Mouse (Mus musculus) liver, embryonic 12.5 days (tissue): ENCODE data around the gene Nhlh2. TPM values are rescaled to one million over a fixed set of nuclear protein-coding genes. Genes with fewer than 3 reads are reported as not detected.

Experiments
- ATAC-seq: fragments of 200-750 bp; cut with Nextera tagmentation; 2 replicates; pipeline ENCODE4 v1.8.0; 2017; ENCODE audit warnings: moderate number of reproducible peaks, mild to moderate bottlenecking, moderate library complexity
- H3K27ac ChIP-seq: fragments of 300-500 bp; sonication (generic); 2 replicates; pipeline ENCODE4 v1.5.1; 2016; ENCODE audit warnings: mild to moderate bottlenecking
- H3K27me3 ChIP-seq: fragments of 300-500 bp; sonication (generic); replicated peaks from 2 replicates; pipeline ENCODE4 v1.6.1; 2016; ENCODE audit warnings: mild to moderate bottlenecking, moderate library complexity
- H3K36me3 ChIP-seq: fragments of 300-500 bp; sonication (generic); 2 replicates; pipeline ENCODE4 v1.6.1; 2016; ENCODE audit warnings: mild to moderate bottlenecking, moderate library complexity
- H3K4me1 ChIP-seq: fragments of 300-500 bp; sonication (generic); 2 replicates; pipeline ENCODE4 v1.6.1; 2016
- H3K4me2 ChIP-seq: fragments of 300-500 bp; sonication (generic); 2 replicates; pipeline ENCODE4 v1.6.1; 2016; ENCODE audit warnings: mild to moderate bottlenecking, moderate library complexity
- H3K4me3 ChIP-seq: fragments of 300-500 bp; sonication (generic); 2 replicates; pipeline ENCODE4 v1.5.1; 2016; ENCODE audit warnings: mild to moderate bottlenecking, moderate library complexity
- H3K9ac ChIP-seq: fragments of 300-500 bp; sonication (generic); 2 replicates; pipeline ENCODE4 v1.6.1; 2016; ENCODE audit warnings: mild to moderate bottlenecking, moderate library complexity
- H3K9me3 ChIP-seq: fragments of 300-500 bp; sonication (generic); replicated peaks from 2 replicates; pipeline ENCODE4 v1.6.1; 2016; ENCODE audit warnings: mild to moderate bottlenecking, moderate library complexity
- WGBS: fragments of 180-500 bp; shearing (Covaris S2); methylation state at CpG from one replicate; pipeline ENCODE4 v1.1.7; 2016; ENCODE audit not compliant: insufficient replicate concordance; 5-methylcytosine and 5-hydroxymethylcytosine counted together
- polyA plus RNA-seq: library from polyadenylated mRNA; unstranded; fragments of >200 nt; fragmentation: Nextera tagmentation; extraction: Ambion mirVana; gene quantifications from 2 replicates; pipeline ENCODE4 v1.2.1, GENCODE M21; 2016

Gene Nhlh2
- not detected in 2 replicates for polyA plus RNA-seq

DNA sequence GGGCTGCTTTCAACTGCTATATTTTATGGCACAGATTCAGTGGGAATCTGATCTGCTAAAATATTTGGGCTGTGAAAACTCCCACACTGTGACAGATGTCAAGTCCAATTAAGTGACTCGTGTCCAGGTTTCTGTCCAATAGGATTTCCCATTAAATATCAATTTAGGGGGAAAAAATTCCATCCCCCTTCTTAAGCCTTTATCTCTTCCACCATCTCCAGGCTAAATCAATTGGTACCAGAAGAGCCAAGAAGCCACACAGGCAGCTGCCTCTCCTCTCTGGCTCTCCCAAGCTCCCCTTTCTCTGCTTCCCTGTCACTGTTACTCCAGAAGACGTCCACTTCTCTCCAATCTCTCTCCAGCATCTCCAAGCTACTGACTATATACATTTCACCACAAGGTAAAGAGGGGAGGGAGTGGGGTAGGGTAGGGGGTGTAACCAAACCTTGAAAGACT lies at the start of gene Nhlh2:
TSS of gene Nhlh2 (plus strand) at position 151 of the 456 bp plus-strand sequence.
- H3K4me3 ChIP-seq = no peak within 1 kb of the TSS
- peaks cover 67% of the 10 kb centered on the region for H3K27me3 ChIP-seq
- H3K4me1 ChIP-seq = peaks cover 15% of the 10 kb centered on the region; the same call in 1 of the 2 replicates
- H3K9ac ChIP-seq = no peak within 1 kb of the TSS
- WGBS = 16% methylated on average over 2 of the region's 2 CpGs
- H3K9me3 ChIP-seq = no peaks in the 10 kb centered on the region
- no peaks in the 10 kb centered on the region for H3K36me3 ChIP-seq
- no peak within 1 kb of the TSS for H3K4me2 ChIP-seq
- no peak for ATAC-seq
- H3K27ac ChIP-seq = no peak within 1 kb of the TSS

DNA sequence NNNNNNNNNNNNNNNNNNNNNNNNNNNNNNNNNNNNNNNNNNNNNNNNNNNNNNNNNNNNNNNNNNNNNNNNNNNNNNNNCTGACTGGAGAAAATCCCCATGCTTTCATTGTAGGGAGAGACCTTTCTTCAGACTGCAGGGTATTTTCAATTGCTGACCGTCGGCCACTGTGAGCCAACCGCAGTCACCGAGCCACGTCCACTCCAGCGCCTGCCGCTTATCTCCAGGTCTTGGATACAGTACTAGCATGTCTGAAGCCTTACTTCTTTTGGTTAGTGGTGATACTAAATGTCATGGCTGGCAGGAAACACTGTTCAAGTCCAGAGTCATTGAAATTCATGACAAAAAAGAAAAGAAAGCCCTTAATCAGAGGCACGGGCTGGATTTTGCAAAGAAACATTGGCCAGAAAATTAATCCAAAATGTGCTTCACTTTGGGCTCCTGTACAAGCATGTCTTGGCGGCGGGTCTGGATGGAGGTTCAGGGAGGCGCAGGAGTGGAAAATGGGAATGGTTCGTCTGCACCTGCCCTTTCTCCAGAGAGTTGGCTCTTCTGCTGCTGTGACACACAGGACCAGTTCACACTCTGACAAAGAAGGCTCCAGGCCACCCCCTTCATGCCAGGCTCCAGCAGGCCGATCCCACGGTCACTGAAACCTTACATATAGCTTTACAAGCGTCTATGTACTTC lies 48.6 kb upstream of the Nhlh2 start:
- Histone ChIP-seq H3K4me3 (no peak overlapping the region), H3K27ac (no peak overlapping the region), H3K4me2 (no peak overlapping the region), H3K9me3 (no peaks in the 10 kb centered on the region), H3K36me3 (no peaks in the 10 kb centered on the region), H3K9ac (no peak overlapping the region), H3K27me3 (no peaks in the 10 kb centered on the region), H3K4me1 (no peaks in the 10 kb centered on the region)
- no peak for ATAC-seq
- 78% methylated on average over 15 of the region's 15 CpGs for WGBS

DNA sequence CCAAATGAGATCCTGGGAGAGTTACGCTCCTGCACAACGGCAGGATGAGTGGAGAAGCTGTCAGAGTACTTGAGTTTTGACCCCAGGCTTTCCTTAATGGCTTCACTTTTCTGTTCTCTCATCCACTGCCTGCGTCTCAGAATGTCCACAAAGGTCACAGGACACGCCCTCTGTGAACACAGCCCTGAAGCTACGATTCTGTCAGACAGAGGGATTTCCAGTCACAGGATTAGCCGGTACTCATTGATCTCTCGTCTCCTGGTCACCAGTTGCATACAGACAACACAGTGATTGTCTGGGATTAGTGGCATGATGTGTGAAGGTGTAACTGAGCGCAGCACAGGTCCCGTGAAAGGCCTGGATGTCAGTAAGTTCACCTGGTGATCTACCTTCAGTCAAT lies 46.4 kb upstream of the Nhlh2 start:
- ATAC-seq = no peak
- Histone ChIP-seq H3K4me2 (no peak overlapping the region), H3K9ac (no peak overlapping the region), H3K27me3 (no peaks in the 10 kb centered on the region), H3K4me3 (no peak overlapping the region), H3K36me3 (no peaks in the 10 kb centered on the region), H3K9me3 (no peaks in the 10 kb centered on the region), H3K27ac (no peak overlapping the region), H3K4me1 (no peaks in the 10 kb centered on the region)
- WGBS = 53% methylated on average over 9 of the region's 9 CpGs

DNA sequence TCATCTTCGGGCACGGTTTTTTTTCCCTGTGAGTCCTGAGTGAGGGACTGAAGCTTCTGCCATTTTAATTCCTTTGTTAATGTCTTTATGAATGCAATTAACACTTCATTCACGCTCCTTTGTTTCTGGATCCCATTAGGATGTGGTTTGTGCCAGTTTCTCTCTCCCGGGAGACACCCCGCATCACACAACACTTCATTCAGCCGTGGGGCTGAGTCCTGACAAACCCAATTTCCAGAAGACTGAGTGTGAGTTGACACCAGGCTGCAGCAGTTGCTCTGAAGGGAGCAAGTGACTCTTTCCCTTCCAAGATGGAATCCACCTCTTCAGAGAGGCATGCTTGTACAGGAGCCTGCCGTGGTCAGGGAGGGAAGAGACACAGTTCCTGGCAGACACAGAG lies 45.5 kb upstream of the Nhlh2 start:
- H3K27ac ChIP-seq = no peak overlapping the region
- ATAC-seq = no peak
- no peaks in the 10 kb centered on the region for H3K9me3 ChIP-seq
- H3K9ac ChIP-seq = no peak overlapping the region
- no peaks in the 10 kb centered on the region for H3K27me3 ChIP-seq
- H3K4me3 ChIP-seq = no peak overlapping the region
- no peaks in the 10 kb centered on the region for H3K4me1 ChIP-seq
- H3K4me2 ChIP-seq = no peak overlapping the region
- 59% methylated on average over 7 of the region's 7 CpGs for WGBS
- no peaks in the 10 kb centered on the region for H3K36me3 ChIP-seq

DNA sequence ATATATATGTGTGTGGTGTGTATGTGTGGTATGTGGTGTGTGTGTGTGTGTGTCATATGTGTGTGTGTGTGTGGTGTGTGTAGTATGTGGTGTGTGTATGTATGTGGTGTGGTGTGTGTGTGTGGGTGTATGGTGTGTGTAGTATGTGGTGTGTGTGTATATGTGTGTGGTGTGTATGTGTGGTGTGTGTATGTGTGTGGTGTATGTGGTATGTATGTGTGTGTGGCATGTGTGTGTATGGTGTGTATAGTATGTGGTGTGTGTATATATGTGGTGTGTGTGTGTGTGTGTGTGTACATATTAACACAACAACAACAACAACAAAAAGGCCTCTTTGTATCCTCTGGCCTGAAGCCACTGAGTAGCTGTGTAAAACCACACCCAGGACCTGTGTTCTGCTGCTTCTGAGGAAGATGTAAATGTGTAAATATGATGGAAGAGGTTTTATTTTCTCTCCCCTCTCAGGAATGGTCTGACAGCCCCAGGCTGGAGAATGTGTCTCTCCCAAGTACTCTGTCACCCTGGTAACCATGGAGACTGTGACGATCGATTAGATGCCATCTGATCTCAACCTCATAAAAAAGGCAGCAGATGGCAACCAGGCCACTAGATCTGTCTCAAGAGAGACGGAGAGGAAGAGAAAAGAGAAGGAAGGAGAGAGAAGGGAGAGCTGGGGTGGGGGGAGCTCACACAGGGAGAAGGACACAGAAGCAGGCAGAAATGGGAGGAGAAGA lies 42.9 kb upstream of the Nhlh2 start:
- no peaks in the 10 kb centered on the region for H3K4me1 ChIP-seq
- WGBS = 48% methylated on average over 3 of the region's 3 CpGs
- no peaks in the 10 kb centered on the region for H3K36me3 ChIP-seq

DNA sequence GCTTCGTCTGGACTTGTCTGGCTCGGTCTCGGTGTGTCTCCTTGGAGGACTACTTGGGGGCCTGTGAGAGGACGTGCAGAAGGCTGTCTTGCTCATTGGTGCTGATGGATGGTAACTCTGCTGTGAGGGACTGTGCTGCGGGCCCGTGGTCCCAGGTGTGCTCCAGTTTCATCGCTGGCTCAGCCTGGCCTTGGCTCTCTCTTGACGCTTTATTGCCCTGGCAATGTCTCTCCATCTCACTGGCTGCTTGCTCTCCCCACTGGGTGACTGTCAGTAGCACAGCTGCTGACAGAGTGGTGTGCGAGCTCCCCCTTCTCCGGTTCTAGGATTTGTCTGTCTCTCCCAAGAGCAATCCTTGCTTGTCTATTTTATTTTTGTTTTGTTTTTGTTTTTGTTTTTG lies 34.5 kb upstream of the Nhlh2 start:
- H3K4me2 ChIP-seq = no peak overlapping the region
- H3K9ac ChIP-seq = no peak overlapping the region
- H3K4me3 ChIP-seq = no peak overlapping the region
- no peak for ATAC-seq
- H3K27me3 ChIP-seq = no peaks in the 10 kb centered on the region
- WGBS = 74% methylated on average over 10 of the region's 10 CpGs
- no peaks in the 10 kb centered on the region for H3K4me1 ChIP-seq
- no peak overlapping the region for H3K27ac ChIP-seq
- no peaks in the 10 kb centered on the region for H3K9me3 ChIP-seq
- H3K36me3 ChIP-seq = no peaks in the 10 kb centered on the region

More for the DNA sequence above, 42.9 kb upstream of the Nhlh2 start:
- Histone ChIP-seq H3K9ac (no peak overlapping the region), H3K27me3 (no peaks in the 10 kb centered on the region), H3K27ac (no peak overlapping the region), H3K4me3 (no peak overlapping the region), H3K4me2 (no peak overlapping the region), H3K9me3 (no peaks in the 10 kb centered on the region)
- 0 out of 2 replicates have a peak, but pooled peaks have one; percentile 24 for ATAC-seq

DNA sequence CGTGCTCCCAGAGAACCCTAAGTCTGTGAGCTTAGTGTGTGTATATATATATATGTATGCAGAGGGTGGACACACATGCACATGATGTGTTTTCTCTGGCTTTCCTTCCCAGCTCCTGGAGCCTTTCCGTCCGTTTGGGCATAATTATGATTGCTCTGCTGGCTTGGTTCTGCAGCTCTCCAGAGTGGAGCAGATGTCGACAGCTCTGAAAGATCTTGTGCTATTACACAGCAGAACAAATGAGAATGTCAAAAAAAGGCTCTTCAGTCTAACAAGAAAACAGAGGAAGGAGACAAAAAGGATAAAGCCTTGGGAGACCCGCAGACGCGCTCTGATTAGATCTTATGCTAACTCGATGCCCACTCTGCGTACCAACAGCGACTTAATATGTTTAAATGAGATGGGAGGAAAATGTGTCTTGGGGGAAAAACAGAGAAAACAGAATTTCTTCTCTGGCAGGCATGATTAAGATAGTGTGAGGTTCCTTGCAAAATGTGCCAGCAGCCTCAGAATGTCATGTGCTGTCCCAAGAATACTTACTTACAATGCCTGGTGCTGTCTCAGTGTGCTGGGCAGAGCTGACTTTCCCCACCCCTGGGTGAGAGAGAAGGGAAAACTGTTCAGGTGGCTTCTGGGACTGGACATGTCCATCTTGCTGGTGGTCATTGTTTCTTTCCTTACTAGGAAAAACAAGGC lies 31.4 kb upstream of the Nhlh2 start:
- no peak overlapping the region for H3K9ac ChIP-seq
- H3K27ac ChIP-seq = no peak overlapping the region
- H3K9me3 ChIP-seq = no peaks in the 10 kb centered on the region
- 68% methylated on average over 10 of the region's 10 CpGs for WGBS
- H3K4me1 ChIP-seq = no peaks in the 10 kb centered on the region
- H3K4me3 ChIP-seq = no peak overlapping the region
- H3K27me3 ChIP-seq = no peaks in the 10 kb centered on the region
- no peaks in the 10 kb centered on the region for H3K36me3 ChIP-seq
- no peak overlapping the region for H3K4me2 ChIP-seq
- no peak for ATAC-seq

DNA sequence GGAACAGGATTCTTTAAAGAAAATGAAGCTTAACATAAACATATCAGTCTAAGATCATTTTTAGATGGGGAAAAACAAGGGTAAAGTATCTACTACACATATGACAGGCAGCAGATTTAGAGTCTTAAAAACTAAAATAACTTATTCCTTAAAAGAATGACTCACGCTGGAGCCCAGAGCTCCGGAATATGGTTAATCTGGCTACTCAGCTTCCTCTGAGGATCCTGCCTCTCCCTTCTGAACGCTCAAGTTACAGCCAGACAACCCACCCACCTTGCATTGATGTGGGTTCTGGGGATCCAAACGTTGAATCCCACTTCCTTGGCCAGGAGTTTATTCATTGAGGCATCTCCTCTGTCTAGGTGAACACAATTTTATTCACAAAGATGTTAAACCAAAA lies 26.0 kb upstream of the Nhlh2 start:
- Histone ChIP-seq H3K36me3 (no peaks in the 10 kb centered on the region), H3K27me3 (no peaks in the 10 kb centered on the region), H3K4me2 (no peak overlapping the region), H3K9me3 (no peaks in the 10 kb centered on the region), H3K27ac (no peak overlapping the region), H3K4me3 (no peak overlapping the region), H3K4me1 (no peaks in the 10 kb centered on the region), H3K9ac (no peak overlapping the region)
- 46% methylated on average over 4 of the region's 4 CpGs for WGBS
- no peak for ATAC-seq

DNA sequence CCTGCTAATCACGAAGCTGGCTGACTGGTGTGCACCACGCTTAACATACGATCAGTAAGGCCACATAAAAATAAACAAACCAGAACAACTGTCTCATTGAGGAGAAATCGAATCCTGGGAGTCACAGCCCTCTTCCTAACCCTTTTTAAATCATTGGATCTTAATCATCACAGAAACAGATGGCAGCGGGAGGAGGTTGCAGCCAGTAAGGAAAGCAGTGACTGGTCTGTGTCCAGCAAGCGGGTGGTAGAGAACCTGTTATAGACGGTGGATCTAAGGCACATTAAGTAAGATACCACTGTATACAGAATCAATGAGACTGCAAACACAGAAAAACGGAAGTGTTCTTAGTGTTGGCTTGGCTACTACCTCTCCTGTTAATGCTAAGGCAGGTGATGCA lies 24.2 kb upstream of the Nhlh2 start:
- no peak for ATAC-seq
- H3K9ac ChIP-seq = no peak overlapping the region
- no peak overlapping the region for H3K4me2 ChIP-seq
- H3K9me3 ChIP-seq = no peaks in the 10 kb centered on the region
- WGBS = 63% methylated on average over 8 of the region's 8 CpGs
- H3K27ac ChIP-seq = no peak overlapping the region
- H3K4me1 ChIP-seq = no peaks in the 10 kb centered on the region
- H3K27me3 ChIP-seq = no peaks in the 10 kb centered on the region
- H3K36me3 ChIP-seq = no peaks in the 10 kb centered on the region
- no peak overlapping the region for H3K4me3 ChIP-seq

DNA sequence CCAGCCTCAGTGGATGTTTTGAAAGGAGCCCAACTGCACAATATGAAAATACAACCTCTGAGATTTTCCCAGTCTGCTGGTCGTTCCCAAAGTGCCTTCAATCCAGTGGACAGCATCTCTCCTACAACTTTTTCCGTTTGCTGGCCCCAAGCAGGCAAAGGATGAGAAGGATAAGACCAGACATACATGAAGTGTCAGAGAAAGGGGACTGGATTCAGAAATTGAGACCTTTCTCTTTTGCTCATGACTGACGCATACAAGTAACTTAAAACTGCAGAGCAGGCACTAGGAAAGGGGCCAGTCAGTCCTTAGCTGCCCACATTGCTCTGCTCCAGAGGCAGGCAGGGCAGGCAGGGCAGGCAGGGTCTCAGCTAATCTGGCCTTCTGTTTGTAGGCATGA lies 19.7 kb upstream of the Nhlh2 start:
- H3K27me3 ChIP-seq = no peaks in the 10 kb centered on the region
- H3K4me1 ChIP-seq = no peaks in the 10 kb centered on the region
- no peaks in the 10 kb centered on the region for H3K9me3 ChIP-seq
- no peak overlapping the region for H3K4me2 ChIP-seq
- WGBS = 48% methylated on average over 3 of the region's 3 CpGs
- H3K27ac ChIP-seq = no peak overlapping the region
- no peak overlapping the region for H3K9ac ChIP-seq
- no peak for ATAC-seq
- no peak overlapping the region for H3K4me3 ChIP-seq
- H3K36me3 ChIP-seq = no peaks in the 10 kb centered on the region

DNA sequence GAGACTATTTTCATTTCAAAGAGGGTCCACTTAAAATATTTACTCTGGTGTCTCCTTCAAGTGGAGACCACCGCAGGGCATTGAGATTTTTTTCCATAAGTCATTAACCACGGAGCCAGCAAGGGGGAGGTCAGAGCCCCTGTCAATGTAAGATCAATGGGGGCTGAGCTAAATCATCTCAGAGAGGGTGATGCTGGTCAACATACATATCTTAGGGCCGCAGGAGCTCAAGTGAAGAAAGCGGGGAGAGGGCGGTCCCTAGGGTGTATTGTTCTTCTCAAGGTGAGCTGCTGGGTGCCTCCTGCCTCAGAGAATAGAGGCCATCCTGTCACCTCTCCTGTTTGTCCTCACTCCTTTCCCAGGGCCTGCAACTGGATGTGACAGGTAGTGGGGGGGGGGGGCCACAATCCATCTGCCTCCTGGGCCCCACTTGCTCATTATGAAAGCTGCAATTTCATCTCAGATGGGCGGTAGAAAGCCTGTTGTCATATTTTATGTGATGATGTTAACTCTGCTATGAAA lies 18.8 kb upstream of the Nhlh2 start:
- Histone ChIP-seq H3K27me3 (no peaks in the 10 kb centered on the region), H3K36me3 (no peaks in the 10 kb centered on the region), H3K4me2 (no peak overlapping the region), H3K9me3 (no peaks in the 10 kb centered on the region), H3K4me3 (no peak overlapping the region), H3K9ac (no peak overlapping the region), H3K27ac (no peak overlapping the region), H3K4me1 (no peaks in the 10 kb centered on the region)
- no peak for ATAC-seq
- 50% methylated on average over 6 of the region's 6 CpGs for WGBS

DNA sequence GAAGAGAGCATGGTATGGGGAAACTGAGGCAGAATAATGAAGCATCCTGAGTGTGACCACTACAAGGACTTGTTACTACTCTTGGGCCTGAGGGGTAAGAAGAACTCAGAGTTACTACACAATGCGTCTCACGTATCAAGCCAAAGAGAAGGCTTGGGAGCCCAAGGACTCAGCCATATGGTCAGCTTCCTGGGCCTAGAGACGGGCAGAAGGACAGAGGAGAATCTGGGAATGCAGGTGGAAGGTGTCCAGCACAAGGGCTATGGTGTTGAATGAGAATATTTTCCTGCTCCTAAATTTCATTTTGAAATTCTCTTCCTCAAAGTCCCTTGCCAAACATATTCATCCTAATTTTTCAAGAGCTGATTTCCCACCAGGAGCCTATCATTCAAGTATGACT lies 12.0 kb upstream of the Nhlh2 start:
- H3K4me2 ChIP-seq = no peak overlapping the region
- no peaks in the 10 kb centered on the region for H3K4me1 ChIP-seq
- no peak overlapping the region for H3K27ac ChIP-seq
- ATAC-seq = no peak
- H3K9ac ChIP-seq = no peak overlapping the region
- no peaks in the 10 kb centered on the region for H3K27me3 ChIP-seq
- no peaks in the 10 kb centered on the region for H3K36me3 ChIP-seq
- H3K4me3 ChIP-seq = no peak overlapping the region
- 70% methylated on average over 3 of the region's 3 CpGs for WGBS
- no peaks in the 10 kb centered on the region for H3K9me3 ChIP-seq
